Mouse (Mus musculus) ES-Bruce4 (cell line): ENCODE data around the gene Slc25a15. TPM values are rescaled to one million over a fixed set of nuclear protein-coding genes. Genes with fewer than 3 reads are reported as not detected.

ENCODE experiments used
- H3K27ac ChIP-seq: 2 replicates; pipeline ENCODE4 v1.5.1; 2012; ENCODE audit warnings: low read length, inconsistent platforms; ENCODE audit not compliant: insufficient read depth
- H3K27me3 ChIP-seq: 2 replicates; pipeline ENCODE4 v1.6.1; 2012; ENCODE audit warnings: mild to moderate bottlenecking, low read length, inconsistent platforms; ENCODE audit not compliant: control insufficient read depth, poor library complexity, insufficient read depth, severe bottlenecking
- H3K36me3 ChIP-seq: 2 replicates; pipeline ENCODE4 v1.6.1; 2012; ENCODE audit warnings: inconsistent platforms, mild to moderate bottlenecking, low read length, moderate library complexity; ENCODE audit not compliant: control insufficient read depth, poor library complexity, insufficient read depth, severe bottlenecking
- H3K4me1 ChIP-seq: one replicate; pipeline ENCODE4 v1.8.1; 2011; ENCODE audit warnings: low read length; ENCODE audit not compliant: control insufficient read depth, insufficient read depth
- H3K4me3 ChIP-seq: 2 replicates; pipeline ENCODE4 v1.5.1; 2011; ENCODE audit warnings: low read depth, mild to moderate bottlenecking, low read length
- H3K9ac ChIP-seq: 2 replicates; pipeline ENCODE4 v1.6.1; 2012; ENCODE audit warnings: low read depth, mild to moderate bottlenecking, inconsistent platforms; ENCODE audit not compliant: poor library complexity, severe bottlenecking
- H3K9me3 ChIP-seq: replicated peaks from 2 replicates; pipeline ENCODE4 v1.6.1; 2012; ENCODE audit warnings: mild to moderate bottlenecking, low read length, inconsistent platforms; ENCODE audit not compliant: control insufficient read depth, poor library complexity, insufficient read depth, severe bottlenecking
- CTCF ChIP-seq: IDR thresholded peaks from one replicate; pipeline ENCODE4 v1.8.1; 2011; ENCODE audit warnings: low read depth, low read length
- EP300 ChIP-seq: IDR thresholded peaks from 2 replicates; pipeline ENCODE4 v1.6.1; 2011; ENCODE audit warnings: low read depth, low read length; ENCODE audit not compliant: insufficient read depth
- POLR2A ChIP-seq: IDR thresholded peaks from one replicate; pipeline ENCODE4 v1.8.1; 2011; ENCODE audit warnings: low read length; ENCODE audit not compliant: insufficient read depth
- polyA plus RNA-seq: library from polyadenylated mRNA; stranded (reverse); fragments of >200 nt; gene quantifications from 2 replicates; pipeline ENCODE4 v1.2.4, GENCODE M21; 2011; ENCODE audit warnings: low read depth; ENCODE audit not compliant: missing spikeins, insufficient read depth, insufficient read length

The Slc25a15 gene
- polyA plus RNA-seq, 1 experiment, result 21.6 TPM

DNA sequence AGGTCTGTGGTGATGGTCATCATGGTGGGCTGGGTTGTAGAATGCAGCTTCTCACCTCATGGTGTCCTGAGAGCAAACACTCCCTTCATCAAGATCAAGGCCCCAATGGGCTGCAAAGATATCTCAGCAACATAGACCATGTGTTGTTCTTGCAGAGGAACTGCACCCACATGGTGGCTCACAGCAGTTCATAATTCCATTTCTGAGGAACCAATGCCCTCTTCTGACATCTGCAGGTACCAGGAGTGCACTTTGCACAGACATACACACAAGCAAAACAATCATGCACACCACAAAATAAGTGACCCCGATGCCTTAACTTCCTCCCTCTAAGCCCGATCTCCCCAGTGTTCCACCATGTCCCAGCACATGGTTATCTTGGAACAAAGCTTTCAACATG lies 4.8 kb upstream of the Slc25a15 start:
- TF ChIP-seq CTCF, result no peak
- TF ChIP-seq EP300, result no peak
- TF ChIP-seq POLR2A, result no peak
- Histone ChIP-seq H3K9me3 (no peaks in the 10 kb centered on the region), H3K4me1 (no peaks in the 10 kb centered on the region), H3K4me3 (no peak overlapping the region), H3K27me3 (no peaks in the 10 kb centered on the region), H3K27ac (no peak overlapping the region), H3K36me3 (no peaks in the 10 kb centered on the region), H3K9ac (no peak overlapping the region)

DNA sequence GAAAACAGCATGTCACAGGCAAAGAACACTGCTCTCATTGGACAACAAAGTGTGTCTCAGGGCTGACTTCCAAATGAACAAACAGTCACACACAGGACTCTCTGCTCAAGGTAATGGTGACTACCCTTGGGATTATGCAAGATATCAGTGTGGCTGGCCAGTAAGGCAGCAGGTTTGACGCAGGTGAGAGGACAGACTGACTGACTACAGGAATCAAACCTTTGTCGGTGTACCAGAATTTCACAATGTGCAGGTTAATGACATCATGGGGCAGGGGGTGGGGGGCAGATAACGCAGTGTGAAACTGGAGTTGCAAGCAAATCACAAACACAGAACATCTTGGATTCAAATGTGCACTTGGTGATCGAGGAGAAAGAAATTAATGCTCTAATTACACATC lies 2.2 kb upstream of the Slc25a15 start:
- Histone ChIP-seq H3K4me1 (no peaks in the 10 kb centered on the region), H3K27me3 (no peaks in the 10 kb centered on the region), H3K9me3 (no peaks in the 10 kb centered on the region), H3K4me3 (no peak overlapping the region), H3K9ac (no peak overlapping the region), H3K36me3 (no peaks in the 10 kb centered on the region), H3K27ac (no peak overlapping the region)
- TF ChIP-seq EP300 (no peak), POLR2A (no peak), CTCF (no peak)

DNA sequence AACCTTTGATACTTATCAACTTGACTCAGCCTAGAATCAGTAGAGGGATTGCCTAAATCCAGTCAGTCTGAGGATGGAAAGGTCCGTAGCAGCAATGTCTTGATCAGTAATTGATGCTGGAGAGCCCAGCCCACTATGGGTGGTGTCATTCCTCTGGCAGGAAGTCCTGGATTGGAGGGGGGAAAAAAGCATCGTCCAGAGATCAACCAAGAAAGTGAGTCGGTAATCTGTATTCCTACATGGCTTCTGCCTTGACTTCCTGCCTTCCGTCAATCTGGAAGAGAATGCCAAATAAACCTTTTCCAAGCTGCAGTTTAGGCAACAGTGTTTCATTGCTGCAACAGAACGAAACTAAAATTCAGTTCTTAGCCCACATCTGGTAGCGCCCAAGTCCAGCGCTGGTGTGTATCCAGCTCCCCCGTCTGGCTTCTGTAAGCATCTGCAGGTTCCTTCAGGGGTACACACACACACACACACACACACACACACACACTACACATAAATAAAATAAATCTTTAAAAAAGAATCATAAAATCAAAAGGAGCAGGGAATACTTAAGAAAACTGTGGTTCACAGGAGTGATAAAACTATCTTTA lies 986 bp upstream of the Slc25a15 start:
- peaks cover 5% of the 10 kb centered on the region; the same call in 1 of the 2 replicates for H3K36me3 ChIP-seq
- H3K4me3 ChIP-seq, result no peak overlapping the region
- H3K27ac ChIP-seq, result no peak overlapping the region
- H3K9me3 ChIP-seq, result no peaks in the 10 kb centered on the region
- H3K27me3 ChIP-seq, result no peaks in the 10 kb centered on the region
- TF ChIP-seq CTCF (peak; percentile 13), POLR2A (no peak), EP300 (no peak)
- H3K9ac ChIP-seq, result peak overlapping the region; percentile 99; the same call in 1 of the 2 replicates
- no peaks in the 10 kb centered on the region for H3K4me1 ChIP-seq

DNA sequence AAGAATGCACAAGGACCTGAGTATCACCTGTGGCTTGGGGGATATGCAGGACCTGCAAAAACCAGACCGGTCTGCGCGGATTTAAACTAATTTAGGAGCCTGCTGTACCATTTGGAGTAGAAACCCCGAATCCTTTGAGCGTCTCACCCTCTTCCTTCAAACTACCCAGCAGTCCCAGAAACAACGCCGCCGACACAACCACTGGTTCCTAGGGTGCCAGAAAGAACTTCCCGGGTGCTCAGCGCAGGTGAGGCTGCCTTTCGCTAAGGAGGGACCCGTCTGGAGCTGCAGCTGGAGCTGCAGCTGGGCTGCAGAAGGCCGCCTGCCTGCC lies 621 bp downstream of the Slc25a15 start:
- Histone ChIP-seq H3K27ac (no peak overlapping the region), H3K4me1 (no peaks in the 10 kb centered on the region), H3K27me3 (no peaks in the 10 kb centered on the region), H3K36me3 (peaks cover 10% of the 10 kb centered on the region; the same call in 1 of the 2 replicates), H3K9me3 (no peaks in the 10 kb centered on the region), H3K4me3 (peak overlapping the region; percentile 94), H3K9ac (peak overlapping the region; percentile 99)
- TF ChIP-seq POLR2A (no peak), EP300 (no peak), CTCF (no peak)

DNA sequence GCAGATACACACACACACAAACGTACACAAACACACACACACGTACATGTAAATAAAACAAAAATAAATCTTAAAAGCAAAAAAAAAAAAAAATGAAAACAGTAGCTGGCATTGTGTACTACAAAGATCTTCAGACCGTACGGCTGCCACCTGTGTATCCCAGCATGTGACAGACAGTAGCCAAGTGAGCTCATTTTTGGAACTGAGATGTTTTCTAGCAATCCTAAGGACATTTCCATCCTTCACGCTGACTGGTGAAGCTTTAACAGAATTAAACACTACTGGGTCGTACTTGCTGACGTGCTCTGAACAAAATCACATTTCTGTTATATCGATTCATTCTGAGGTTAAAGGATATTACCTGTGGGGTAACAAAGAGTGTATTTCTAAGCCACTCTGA lies 3.1 kb downstream of the Slc25a15 start:
- H3K27me3 ChIP-seq, result no peaks in the 10 kb centered on the region
- TF ChIP-seq EP300 (no peak), POLR2A (no peak), CTCF (no peak)

DNA sequence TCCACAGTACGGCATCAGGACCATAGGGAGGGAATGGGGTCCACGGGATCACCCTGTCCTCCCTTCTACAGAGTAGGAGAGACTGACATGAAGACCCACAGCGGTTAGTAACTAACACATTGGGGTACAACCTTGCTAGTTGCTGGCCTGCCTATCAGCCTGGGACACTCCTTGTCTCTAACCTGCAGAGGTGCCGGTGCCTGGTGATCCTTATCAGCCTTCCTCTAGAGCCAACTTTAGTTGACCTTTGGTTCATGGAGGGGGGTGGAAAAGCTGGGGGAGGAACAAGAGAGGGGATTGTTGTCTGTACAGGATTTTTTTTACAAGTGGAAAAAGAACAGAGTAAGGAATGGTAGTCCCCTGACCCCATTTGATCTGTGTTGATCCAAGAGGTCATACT lies 3.9 kb downstream of the Slc25a15 start:
- Histone ChIP-seq H3K9me3 (no peaks in the 10 kb centered on the region), H3K36me3 (peaks cover 23% of the 10 kb centered on the region), H3K4me3 (no peak overlapping the region), H3K4me1 (no peaks in the 10 kb centered on the region), H3K27me3 (no peaks in the 10 kb centered on the region), H3K9ac (no peak overlapping the region), H3K27ac (no peak overlapping the region)
- TF ChIP-seq POLR2A (no peak), CTCF (no peak), EP300 (no peak)

More for the DNA sequence above, 3.1 kb downstream of the Slc25a15 start:
- Histone ChIP-seq H3K36me3 (peaks cover 19% of the 10 kb centered on the region), H3K9ac (no peak overlapping the region), H3K9me3 (no peaks in the 10 kb centered on the region), H3K4me1 (no peaks in the 10 kb centered on the region), H3K4me3 (no peak overlapping the region), H3K27ac (no peak overlapping the region)
